In the genomic region with DNA sequence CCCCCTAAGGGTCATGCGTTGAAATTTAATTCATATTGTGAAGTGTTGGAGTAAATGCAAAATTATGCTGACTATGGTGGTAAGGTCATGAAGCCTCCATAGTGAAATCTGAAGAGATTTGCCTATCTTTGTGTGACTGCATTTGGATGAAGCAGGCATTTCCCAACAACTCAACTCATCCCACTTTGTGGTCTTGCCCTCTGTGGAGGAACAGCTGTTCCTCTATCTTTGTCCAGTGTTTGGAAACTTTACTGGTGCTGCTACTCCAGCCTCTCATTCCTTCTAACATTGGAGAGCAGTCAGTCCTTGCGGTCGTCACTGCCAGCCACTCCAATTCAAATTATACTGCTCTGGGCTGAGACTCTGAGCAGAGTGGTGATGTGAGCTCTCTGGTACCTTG, we compare ENCODE assay signal across 1 mouse cellular context.
TF ChIP-seq lines count a peak whose summit lies in the region.

No protein-coding gene starts in this region.

TF ChIP-seq in CH12.LX, 34 proteins besides CTCF, POLR2A, EP300 and RAD21 (continued from another document):
- TF ChIP-seq ZMIZ1 (IDR thresholded peaks at IDR 0.05; ENCODE audit: low read depth, low read length) = no peak
- TF ChIP-seq MAFK (IDR thresholded peaks at IDR 0.05; ENCODE audit: insufficient replicate concordance, low read length) = no peak
TF ChIP-seq in CH12.LX: peak in this region for 0.
